Mouse (Mus musculus) limb, embryonic 12.5 days (tissue): ENCODE measurements around the gene Mogs. TPM values are rescaled to one million over a fixed set of nuclear protein-coding genes. Genes with fewer than 3 reads are reported as not detected.

ENCODE experiments used
- ATAC-seq: fragments of 200-750 bp; cut with Nextera tagmentation; 2 replicates; pipeline ENCODE4 v1.8.0; 2017; ENCODE audit warnings: low read depth, moderate TSS enrichment; ENCODE audit not compliant: insufficient number of reproducible peaks, insufficient read depth, low FRiP score, low TSS enrichment
- H3K27ac ChIP-seq: fragments of 300-500 bp; sonication (generic); 2 replicates; pipeline ENCODE4 v1.5.1; 2016; ENCODE audit warnings: mild to moderate bottlenecking, moderate library complexity
- H3K27me3 ChIP-seq: fragments of 300-500 bp; sonication (generic); 2 replicates; pipeline ENCODE4 v1.6.1; 2016; ENCODE audit warnings: mild to moderate bottlenecking, moderate library complexity
- H3K36me3 ChIP-seq: fragments of 300-500 bp; sonication (generic); 2 replicates; pipeline ENCODE4 v1.6.1; 2016; ENCODE audit warnings: mild to moderate bottlenecking, moderate library complexity
- H3K4me1 ChIP-seq: fragments of 300-500 bp; sonication (generic); replicated peaks from 2 replicates; pipeline ENCODE4 v1.6.1; 2016
- H3K4me2 ChIP-seq: fragments of 300-500 bp; sonication (generic); 2 replicates; pipeline ENCODE4 v1.6.1; 2016; ENCODE audit warnings: mild to moderate bottlenecking, moderate library complexity
- H3K4me3 ChIP-seq: fragments of 300-500 bp; sonication (generic); replicated peaks from 2 replicates; pipeline ENCODE4 v1.5.1; 2016; ENCODE audit warnings: mild to moderate bottlenecking
- H3K9ac ChIP-seq: fragments of 300-500 bp; sonication (generic); replicated peaks from 2 replicates; pipeline ENCODE4 v1.6.1; 2016; ENCODE audit warnings: mild to moderate bottlenecking, moderate library complexity
- H3K9me3 ChIP-seq: fragments of 300-500 bp; sonication (generic); 2 replicates; pipeline ENCODE4 v1.6.1; 2016; ENCODE audit warnings: mild to moderate bottlenecking, moderate library complexity
- WGBS: fragments of 180-500 bp; shearing (Covaris S2); methylation state at CpG from one replicate; pipeline ENCODE4 v1.1.7; 2016; 5-methylcytosine and 5-hydroxymethylcytosine counted together
- polyA plus RNA-seq: library from polyadenylated mRNA; unstranded; fragments of >200 nt; fragmentation: Nextera tagmentation; extraction: Ambion mirVana; gene quantifications from 2 replicates; pipeline ENCODE4 v1.2.1, GENCODE M21; 2016

Mogs gene
- polyA plus RNA-seq, 1 experiment from 2014 or later: 55.3 TPM

GRCm38 (mm10) chr6:83077630-83078323, 37.5 kb upstream of the Mogs start, which contains the start of gene Pcgf1:
Gene Pcgf1 (plus strand): TSS chr6:83077869.
- H3K27me3 ChIP-seq: peaks cover 45% of the 10 kb centered on the region
- H3K4me3 ChIP-seq: peak within 1 kb of the TSS; percentile 73
- peak within 1 kb of the TSS; percentile 85 for H3K27ac ChIP-seq
- ATAC-seq: peak; percentile 77
- H3K4me2 ChIP-seq: peak within 1 kb of the TSS; percentile 93
- WGBS: under 1% methylated on average over 54 of the region's 54 CpGs
- peaks cover 21% of the 10 kb centered on the region for H3K4me1 ChIP-seq
- no peaks in the 10 kb centered on the region for H3K9me3 ChIP-seq
- peak within 1 kb of the TSS; percentile 86 for H3K9ac ChIP-seq
- peaks cover 30% of the 10 kb centered on the region for H3K36me3 ChIP-seq

- ATAC-seq: peak; percentile 90
- Histone ChIP-seq H3K9ac (peak overlapping the region; percentile 86), H3K4me1 (peaks cover 26% of the 10 kb centered on the region), H3K27me3 (peaks cover 45% of the 10 kb centered on the region), H3K27ac (peak overlapping the region; percentile 85), H3K4me3 (peak overlapping the region; percentile 73), H3K9me3 (no peaks in the 10 kb centered on the region), H3K4me2 (peak overlapping the region; percentile 93), H3K36me3 (peaks cover 30% of the 10 kb centered on the region)
- WGBS: under 1% methylated on average over 46 of the region's 46 CpGs
These were observed 36.9 kb upstream of the Mogs start for GRCm38 (mm10) chr6:83078324-83078858.

- no peaks in the 10 kb centered on the region for H3K9me3 ChIP-seq
- peaks cover 46% of the 10 kb centered on the region for H3K27me3 ChIP-seq
- WGBS: 91% methylated on average over 5 of the region's 5 CpGs
- peaks cover 42% of the 10 kb centered on the region for H3K4me1 ChIP-seq
- H3K36me3 ChIP-seq: peaks cover 30% of the 10 kb centered on the region
- no peak overlapping the region for H3K4me2 ChIP-seq
- H3K4me3 ChIP-seq: no peak overlapping the region
- no peak overlapping the region for H3K27ac ChIP-seq
- H3K9ac ChIP-seq: no peak overlapping the region
- ATAC-seq: no peak
These were observed 35.1 kb upstream of the Mogs start for GRCm38 (mm10) chr6:83080210-83080609.

GRCm38 (mm10) chr6:83083497-83083896, 31.8 kb upstream of the Mogs start:
- H3K9ac ChIP-seq: 0 out of 2 replicates have a peak overlapping the region, but pooled peaks have one; percentile 14
- H3K27me3 ChIP-seq: peaks cover 64% of the 10 kb centered on the region
- peaks cover 30% of the 10 kb centered on the region for H3K36me3 ChIP-seq
- no peak overlapping the region for H3K4me2 ChIP-seq
- no peak overlapping the region for H3K4me3 ChIP-seq
- ATAC-seq: no peak
- H3K4me1 ChIP-seq: peaks cover 62% of the 10 kb centered on the region
- no peaks in the 10 kb centered on the region for H3K9me3 ChIP-seq
- H3K27ac ChIP-seq: no peak overlapping the region
- WGBS: 17% methylated on average over 5 of the region's 5 CpGs

GRCm38 (mm10) chr6:83084477-83084876, 30.8 kb upstream of the Mogs start:
- no peak overlapping the region for H3K4me2 ChIP-seq
- 5% methylated on average over 6 of the region's 6 CpGs for WGBS
- H3K27me3 ChIP-seq: peaks cover 72% of the 10 kb centered on the region
- H3K4me3 ChIP-seq: no peak overlapping the region
- H3K4me1 ChIP-seq: peaks cover 54% of the 10 kb centered on the region
- no peaks in the 10 kb centered on the region for H3K9me3 ChIP-seq
- peaks cover 30% of the 10 kb centered on the region for H3K36me3 ChIP-seq
- ATAC-seq: no peak
- H3K27ac ChIP-seq: no peak overlapping the region
- H3K9ac ChIP-seq: no peak overlapping the region

GRCm38 (mm10) chr6:83086121-83087035, 28.9 kb upstream of the Mogs start, which contains the start of gene Lbx2:
Gene Lbx2 (plus strand): TSS chr6:83086367.
- Histone ChIP-seq H3K36me3 (peaks cover 14% of the 10 kb centered on the region), H3K9ac (peak within 1 kb of the TSS; percentile 24), H3K4me1 (peaks cover 52% of the 10 kb centered on the region), H3K9me3 (no peaks in the 10 kb centered on the region), H3K27me3 (peaks cover 82% of the 10 kb centered on the region), H3K4me2 (peak within 1 kb of the TSS; percentile 60), H3K4me3 (peak within 1 kb of the TSS; percentile 32), H3K27ac (no peak within 1 kb of the TSS)
- WGBS: 1% methylated on average over 35 of the region's 42 CpGs
- ATAC-seq: no peak

GRCm38 (mm10) chr6:83087205-83087925, 27.9 kb upstream of the Mogs start:
- WGBS: 2% methylated on average over 47 of the region's 47 CpGs
- ATAC-seq: no peak

GRCm38 (mm10) chr6:83087926-83088260, 27.4 kb upstream of the Mogs start:
- H3K27ac ChIP-seq: no peak overlapping the region
- H3K36me3 ChIP-seq: no peaks in the 10 kb centered on the region; the same call in 1 of the 2 replicates
- peak overlapping the region; percentile 32 for H3K4me3 ChIP-seq
- ATAC-seq: no peak
- peaks cover 74% of the 10 kb centered on the region for H3K27me3 ChIP-seq
- peaks cover 46% of the 10 kb centered on the region for H3K4me1 ChIP-seq
- no peaks in the 10 kb centered on the region for H3K9me3 ChIP-seq
- H3K9ac ChIP-seq: 0 out of 2 replicates have a peak overlapping the region, but pooled peaks have one; percentile 23
- 8% methylated on average over 9 of the region's 9 CpGs for WGBS
- H3K4me2 ChIP-seq: peak overlapping the region; percentile 60

More at GRCm38 (mm10) chr6:83087205-83087925, 27.9 kb upstream of the Mogs start:
- peaks cover 52% of the 10 kb centered on the region for H3K4me1 ChIP-seq
- peaks cover 79% of the 10 kb centered on the region for H3K27me3 ChIP-seq
- H3K4me2 ChIP-seq: peak overlapping the region; percentile 60
- H3K36me3 ChIP-seq: peaks cover 4% of the 10 kb centered on the region; the same call in 1 of the 2 replicates
- H3K27ac ChIP-seq: no peak overlapping the region
- no peaks in the 10 kb centered on the region for H3K9me3 ChIP-seq
- peak overlapping the region; percentile 32 for H3K4me3 ChIP-seq
- 0 out of 2 replicates have a peak overlapping the region, but pooled peaks have one; percentile 24 for H3K9ac ChIP-seq

GRCm38 (mm10) chr6:83092416-83093127, 22.7 kb upstream of the Mogs start:
- Histone ChIP-seq H3K4me1 (peaks cover 3% of the 10 kb centered on the region), H3K4me3 (no peak overlapping the region), H3K4me2 (no peak overlapping the region), H3K9me3 (peaks cover 5% of the 10 kb centered on the region; the same call in 1 of the 2 replicates), H3K27me3 (peaks cover 31% of the 10 kb centered on the region), H3K27ac (no peak overlapping the region), H3K36me3 (no peaks in the 10 kb centered on the region), H3K9ac (no peak overlapping the region)
- 38% methylated on average over 6 of the region's 6 CpGs for WGBS
- no peak for ATAC-seq

- Histone ChIP-seq H3K9ac (no peak overlapping the region), H3K36me3 (no peaks in the 10 kb centered on the region), H3K4me3 (no peak overlapping the region), H3K27ac (no peak overlapping the region), H3K4me1 (0 out of 2 replicates have a peak, but pooled peaks cover 4% of the 10 kb centered on the region), H3K27me3 (0 out of 2 replicates have a peak, but pooled peaks cover 4% of the 10 kb centered on the region), H3K9me3 (peaks cover 5% of the 10 kb centered on the region; the same call in 1 of the 2 replicates), H3K4me2 (no peak overlapping the region)
- no peak for ATAC-seq
- WGBS: 45% methylated on average over 6 of the region's 6 CpGs
These were observed 19.3 kb upstream of the Mogs start for GRCm38 (mm10) chr6:83095968-83096367.
